Mouse (Mus musculus): ENCODE measurements around the gene Ppp1r13b.

The Ppp1r13b gene

DNA sequence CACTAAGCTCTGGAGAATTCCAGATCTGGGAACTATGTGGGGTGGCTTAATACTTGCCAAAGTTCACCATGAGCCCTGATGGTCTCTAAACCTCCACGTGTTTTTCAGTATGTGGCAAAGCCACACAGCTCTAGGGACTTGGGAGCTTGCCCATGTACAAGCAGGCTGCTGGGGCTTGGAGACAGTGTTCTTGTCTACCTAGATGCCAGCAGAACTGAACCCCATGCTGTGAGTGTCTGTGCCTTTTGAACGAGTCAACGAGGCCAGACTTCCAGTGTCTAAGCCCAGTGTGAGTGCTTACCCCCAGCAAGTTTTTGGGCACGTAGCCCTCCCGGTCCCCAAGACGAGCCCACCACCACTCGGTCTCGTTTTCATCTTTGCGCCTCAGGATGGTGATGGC is 78.0 kb downstream of the Ppp1r13b start:
- DNase-seq (ENCODE audit: extremely low read depth, low read depth), result no peak

DNA sequence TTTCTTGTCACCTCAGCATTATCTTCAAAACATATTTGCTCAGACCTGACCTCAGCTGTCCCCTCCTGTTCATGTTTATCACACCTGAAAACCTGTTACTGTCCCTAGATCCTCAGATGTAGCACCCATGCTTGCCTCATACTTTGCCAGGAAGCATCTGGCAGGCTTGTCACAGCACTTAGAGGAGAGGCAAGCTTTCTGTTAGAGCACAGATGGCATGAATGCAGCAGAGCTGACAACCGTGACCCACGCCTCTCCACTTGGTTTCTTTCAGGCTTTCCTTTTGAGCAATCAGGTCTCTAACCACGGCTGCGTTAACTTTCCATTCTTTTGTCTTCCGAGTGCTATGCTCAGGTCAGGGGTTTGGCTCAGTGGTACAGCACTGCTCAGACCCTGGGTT is 78.5 kb downstream of the Ppp1r13b start:
- DNase-seq (ENCODE audit: extremely low read depth, low read depth), result no peak

DNA sequence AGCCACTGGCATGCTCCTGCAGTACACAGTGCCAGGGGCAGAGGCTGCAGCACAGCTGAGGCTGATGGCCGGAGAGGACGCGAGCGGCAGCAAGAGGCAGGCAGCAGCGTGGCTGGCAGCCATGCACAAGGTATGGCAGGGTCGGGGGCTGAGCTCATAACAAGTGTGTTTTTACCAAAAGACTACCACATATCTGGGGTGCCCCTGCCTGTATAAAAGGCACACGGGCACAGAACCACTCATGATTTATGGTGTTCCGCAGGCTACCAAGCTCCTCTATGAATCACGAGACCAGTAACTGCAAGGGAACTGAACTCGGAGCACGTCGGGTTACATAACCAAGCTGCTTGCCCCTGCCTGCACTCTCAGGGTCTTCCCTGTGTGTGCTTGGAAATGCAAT is 80.4 kb downstream of the Ppp1r13b start:
- DNase-seq (ENCODE audit: extremely low read depth, low read depth), result no peak

DNA sequence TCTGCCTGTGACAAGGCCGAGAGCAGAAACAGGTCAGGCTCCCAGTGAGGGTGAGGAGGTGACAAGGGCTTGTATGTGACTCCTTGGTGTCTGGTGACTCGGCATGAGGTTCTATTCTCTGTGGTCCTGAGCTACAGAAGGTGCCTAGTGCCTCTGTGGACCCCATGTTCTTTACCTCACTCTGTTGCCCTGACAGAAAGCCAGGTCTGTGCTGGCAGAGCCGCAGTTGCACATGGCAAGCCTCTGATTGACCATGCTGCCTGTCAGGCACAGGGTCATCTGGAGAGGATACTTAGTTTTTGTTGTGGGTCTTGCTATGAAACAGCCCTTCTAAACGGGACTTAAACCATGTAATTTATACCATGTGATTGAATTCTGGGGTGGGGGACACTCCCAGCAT is 86.0 kb downstream of the Ppp1r13b start:
- DNase-seq (ENCODE audit: extremely low read depth, low read depth), result no peak

DNA sequence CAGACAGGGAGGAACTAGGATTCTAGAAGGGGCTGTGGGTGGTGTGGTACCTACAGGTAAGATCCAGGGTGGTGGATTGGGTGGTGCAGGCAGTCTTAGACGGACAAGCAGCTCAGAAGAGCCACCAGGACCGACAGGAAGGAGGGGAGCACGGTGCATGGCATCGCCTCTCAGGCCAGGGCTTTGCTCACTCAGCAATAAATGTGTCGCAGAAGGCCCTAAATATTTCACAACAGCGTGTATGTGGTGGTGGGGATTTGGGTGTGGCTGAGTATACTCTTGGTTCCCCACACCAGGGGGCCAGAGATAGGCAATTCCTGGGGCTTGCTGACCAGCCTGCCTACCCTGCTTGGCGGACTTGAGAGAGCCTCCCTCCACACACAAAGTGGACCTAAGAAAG is 87.2 kb downstream of the Ppp1r13b start:
- no peak for DNase-seq (ENCODE audit: extremely low read depth, low read depth)

DNA sequence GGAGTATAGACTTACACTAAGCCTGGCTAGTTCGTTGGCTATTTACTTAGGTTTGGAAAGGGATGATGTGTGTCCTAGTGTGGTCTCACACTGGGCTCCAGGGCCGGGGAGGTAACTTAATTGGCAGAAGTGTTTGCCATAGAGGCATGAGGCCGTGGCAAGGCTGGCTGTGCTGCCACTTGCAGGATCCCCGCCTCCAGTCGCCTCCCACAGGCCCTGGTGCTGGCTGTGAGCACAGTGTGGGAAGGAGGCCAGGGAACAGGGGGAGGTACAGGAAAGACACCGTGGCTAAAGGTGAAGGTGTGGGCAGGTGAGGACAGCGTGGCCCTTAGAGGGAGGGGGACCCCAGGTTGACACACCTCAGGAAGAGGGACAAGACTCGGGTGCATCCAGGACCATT is 88.0 kb downstream of the Ppp1r13b start:
- no peak for DNase-seq (ENCODE audit: extremely low read depth, low read depth)

DNA sequence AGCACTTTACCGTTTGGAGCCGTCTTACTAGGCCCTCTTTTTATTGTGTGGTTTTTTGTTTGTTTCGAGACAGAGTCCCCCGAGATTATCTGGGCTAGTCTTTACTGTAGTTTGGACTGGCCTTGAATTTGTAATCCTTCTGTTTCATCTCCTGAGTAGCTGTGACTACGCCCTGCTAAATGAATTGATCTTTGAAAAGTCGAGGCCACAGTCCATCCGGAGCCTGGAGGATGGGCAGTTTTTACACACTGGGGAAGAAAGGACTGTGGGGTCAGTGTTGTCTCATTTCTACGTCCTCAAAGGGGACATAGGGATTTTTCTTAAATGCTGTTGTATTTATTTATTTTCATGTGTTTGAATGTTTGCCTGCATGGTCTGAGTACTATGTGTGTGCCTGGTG is 89.9 kb downstream of the Ppp1r13b start:
- DNase-seq (ENCODE audit: extremely low read depth, low read depth), result no peak

DNA sequence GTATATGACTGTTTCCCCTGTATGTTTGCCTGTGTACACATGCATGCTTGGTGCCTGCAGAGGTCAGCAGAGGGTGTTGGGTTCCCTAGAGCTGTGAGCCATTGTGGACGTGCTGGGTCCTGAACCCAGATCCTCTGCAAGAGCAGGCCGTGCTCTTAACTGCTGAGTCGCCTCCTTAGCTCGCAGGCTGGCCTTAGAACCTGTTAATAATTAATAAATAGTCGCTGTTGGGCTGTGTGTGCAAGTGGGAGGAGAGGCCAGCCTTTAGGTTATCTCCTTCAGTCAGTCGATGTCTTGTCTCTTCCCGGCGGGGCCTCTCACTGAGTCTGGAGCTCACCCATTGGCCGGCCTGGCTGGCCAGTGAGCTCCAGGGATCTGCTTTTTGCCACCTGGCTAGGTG is 90.9 kb downstream of the Ppp1r13b start:
- DNase-seq (ENCODE audit: extremely low read depth, low read depth), result no peak

DNA sequence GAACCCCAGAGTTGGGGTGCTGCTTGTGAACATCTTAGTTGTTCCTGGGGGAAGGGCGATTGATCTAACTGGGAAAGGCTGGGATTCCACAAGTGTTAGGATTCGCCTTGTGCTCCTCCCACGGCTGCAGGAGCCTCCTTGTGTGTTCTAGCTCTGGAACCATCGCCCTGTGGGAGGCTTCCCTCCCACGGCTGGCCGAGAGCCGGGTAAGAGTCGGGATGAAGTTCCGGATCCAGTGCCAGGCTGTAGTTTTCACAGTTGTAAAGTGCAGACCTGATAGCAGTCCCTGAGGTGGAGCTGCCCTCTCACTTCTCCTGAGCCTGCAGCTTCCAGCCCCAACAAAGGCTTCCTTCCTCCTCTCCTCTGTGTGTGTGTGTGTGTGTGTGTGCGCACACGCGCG is 91.4 kb downstream of the Ppp1r13b start:
- DNase-seq (ENCODE audit: extremely low read depth, low read depth), result peak; percentile 39

DNA sequence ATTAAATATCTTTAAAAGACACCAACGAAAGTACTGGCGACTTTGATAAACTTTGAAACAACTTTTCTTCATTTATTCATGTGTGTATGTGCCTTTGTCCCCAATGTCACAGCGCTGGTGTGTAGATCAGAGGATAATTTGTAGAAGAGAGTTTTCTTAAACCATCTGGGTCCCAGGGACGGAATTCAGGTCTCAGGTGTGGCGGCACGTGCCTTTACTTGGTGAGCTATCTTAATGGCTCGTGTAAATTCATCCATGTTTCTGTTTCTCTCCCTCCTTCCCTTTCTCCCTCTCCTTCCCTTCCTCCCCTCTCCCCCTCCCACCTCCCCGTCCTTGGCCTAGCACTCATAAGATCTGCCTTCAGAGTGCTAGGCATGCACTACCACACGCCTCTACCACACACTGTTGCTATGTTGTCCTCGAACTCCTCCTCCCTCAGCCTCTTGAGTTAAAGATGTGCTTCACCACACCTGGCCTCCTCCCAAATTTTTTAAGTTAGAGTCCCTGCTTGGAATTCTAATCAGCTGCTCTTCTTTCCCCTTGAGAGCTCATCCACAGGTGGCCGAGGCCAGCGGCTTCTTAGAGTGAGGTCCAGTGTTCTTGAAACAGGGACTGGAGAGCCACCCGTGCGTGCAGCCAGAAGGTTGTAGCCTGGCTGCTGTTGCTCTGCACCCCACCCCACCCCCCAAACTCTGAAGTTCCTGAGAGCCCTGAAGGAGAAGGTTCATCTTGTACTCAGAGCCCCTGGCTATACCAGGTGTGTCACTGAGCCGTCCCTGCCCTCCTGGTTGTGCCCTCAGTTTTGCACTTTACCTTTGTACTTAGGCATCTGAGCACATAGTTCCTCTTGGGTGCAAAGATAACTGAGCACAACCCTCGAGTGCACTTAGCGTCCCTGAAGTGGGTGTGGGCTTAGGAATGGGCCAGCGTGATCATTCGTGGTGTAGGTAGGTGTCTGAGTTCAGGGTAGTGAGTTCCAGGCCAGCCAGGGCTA is 92.8 kb downstream of the Ppp1r13b start:
- no peak for DNase-seq (ENCODE audit: extremely low read depth, low read depth)

DNA sequence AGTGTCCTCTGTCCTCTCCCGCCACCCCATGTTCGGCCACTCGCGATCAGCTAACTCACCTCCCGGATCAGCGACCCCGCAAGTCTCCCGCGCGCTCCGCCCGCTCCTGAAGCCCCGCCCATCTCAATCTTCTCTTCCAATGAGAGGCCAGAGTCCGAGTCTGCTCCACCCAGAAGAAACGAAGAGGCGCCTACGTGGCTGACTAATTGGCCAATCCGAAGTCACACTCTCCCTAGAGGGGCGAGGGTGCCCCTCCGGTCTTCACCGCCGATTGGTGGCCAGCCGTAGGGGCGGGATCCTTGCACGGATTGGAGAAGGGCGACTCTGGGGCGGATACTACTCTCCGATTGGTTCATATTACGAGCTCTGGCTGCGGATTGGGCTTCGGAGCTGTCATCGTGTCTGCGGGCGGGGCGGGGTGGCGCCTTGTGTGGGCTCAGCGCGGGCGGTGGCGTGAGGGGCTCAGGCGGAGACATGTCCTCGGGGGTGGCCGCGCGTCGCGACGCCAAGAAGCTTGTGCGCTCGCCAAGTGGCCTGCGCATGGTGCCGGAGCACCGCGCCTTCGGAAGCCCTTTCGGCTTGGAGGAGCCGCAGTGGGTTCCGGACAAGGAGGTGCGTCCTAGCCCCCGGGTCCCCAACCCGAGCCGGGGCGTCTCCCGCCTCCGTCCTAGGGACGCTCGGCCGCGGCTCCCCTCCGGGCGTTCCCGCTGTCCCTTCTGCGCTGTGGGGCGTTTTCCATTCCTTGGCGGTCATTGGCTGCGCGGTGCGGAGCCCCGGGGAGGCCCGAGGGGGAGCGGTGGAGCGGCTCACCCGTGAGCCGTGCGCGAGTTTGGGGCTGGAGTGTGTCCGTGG is 93.9 kb downstream of the Ppp1r13b start, which contains the start of the genes Xrcc3 and Zfyve21:
TSS of gene Xrcc3 (minus strand) at position 108 of the 852 bp plus-strand sequence.
TSS of gene Zfyve21 (plus strand) at position 405 of the 852 bp plus-strand sequence.
- peak; percentile 96 for DNase-seq (ENCODE audit: extremely low read depth, low read depth)

DNA sequence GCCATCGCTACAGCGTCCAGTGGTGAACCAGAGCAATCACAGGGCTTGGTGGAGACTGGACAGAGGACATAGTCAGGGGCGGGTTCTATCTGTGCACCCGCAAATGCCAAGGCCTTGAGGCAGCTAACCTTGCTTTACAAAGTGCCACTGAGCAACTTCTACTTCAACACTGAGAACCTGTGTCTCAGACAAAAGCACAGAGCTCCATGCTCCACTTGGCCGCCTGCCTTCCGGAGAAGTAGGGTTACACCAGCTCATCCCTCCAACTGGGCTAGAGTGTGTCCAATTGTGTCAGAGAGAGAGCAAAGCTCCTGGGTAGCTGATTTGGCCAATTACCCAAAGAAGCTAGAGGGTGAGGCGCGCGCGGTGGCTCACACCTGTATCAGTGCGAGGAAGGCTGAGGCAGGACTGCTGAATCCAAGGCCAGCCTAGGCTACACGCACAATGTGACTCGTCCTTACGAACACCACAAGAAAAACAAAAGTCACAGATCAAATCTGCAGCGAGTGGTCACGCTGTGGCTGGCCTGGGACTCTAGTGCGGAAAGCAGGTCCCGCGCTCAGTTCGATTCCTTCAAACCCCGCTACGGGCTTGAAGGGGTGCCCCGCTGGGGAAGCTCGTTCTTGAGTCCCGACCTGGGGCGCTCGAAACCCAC is 94.7 kb downstream of the Ppp1r13b start:
- no peak for DNase-seq (ENCODE audit: extremely low read depth, low read depth)

DNA sequence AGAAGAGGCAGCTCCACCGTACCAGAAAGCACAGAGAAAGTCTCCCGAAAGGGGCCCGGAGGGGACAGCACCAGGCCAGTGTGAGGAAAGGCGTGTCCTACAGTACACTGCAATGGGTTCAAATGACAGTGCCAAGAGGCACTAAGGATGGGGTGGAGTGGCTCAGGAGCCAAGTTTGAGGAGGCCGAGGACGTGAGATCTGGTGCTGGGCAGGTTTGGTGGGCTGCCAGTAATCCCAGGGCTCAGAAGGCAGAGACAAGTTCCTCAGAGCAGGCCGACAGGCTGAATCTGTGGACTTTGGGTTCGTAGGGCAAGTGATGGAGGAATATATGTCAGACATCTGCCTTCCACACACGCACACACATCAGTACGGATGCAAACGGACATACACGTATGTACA is 95.3 kb downstream of the Ppp1r13b start:
- DNase-seq (ENCODE audit: extremely low read depth, low read depth), result no peak

DNA sequence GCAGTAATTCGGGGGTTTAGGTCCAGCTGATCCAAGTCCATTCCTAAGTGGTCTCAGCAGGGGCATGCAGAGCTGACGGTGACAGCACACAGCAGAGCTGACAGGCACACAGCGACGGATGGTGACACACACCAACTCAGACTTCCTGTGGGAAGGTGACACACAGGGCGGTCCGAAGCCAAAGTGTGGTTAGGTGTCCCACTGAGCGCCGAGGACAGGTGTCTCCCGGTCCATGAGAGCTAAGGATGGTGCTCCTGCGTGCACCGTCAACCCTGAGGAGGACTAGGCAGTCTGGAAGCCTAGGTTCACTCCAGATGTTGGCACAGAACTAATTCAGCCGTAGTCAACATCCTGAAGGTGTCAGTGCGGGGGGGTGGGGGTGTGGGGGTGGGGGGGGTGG is 95.8 kb downstream of the Ppp1r13b start:
- DNase-seq (ENCODE audit: extremely low read depth, low read depth), result no peak

DNA sequence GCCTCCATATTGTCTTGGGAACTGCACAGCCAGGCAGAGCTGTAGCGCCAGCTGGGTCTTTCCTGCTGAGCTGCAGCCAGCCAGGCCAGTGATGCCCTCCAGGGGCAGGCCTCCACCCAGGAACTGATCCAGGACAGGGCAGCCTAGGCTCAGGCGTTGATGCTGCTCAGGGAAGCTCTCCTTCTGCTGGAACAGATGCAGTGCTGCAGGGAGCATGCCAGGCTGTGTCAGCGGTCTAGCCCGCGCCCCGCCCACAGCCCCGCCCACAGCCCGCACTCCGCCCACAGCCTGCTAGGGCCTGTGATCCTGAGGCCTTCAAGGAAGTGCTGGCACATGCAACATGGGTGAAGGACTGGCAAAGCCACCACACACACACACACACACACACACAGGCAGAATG is 98.1 kb downstream of the Ppp1r13b start:
- DNase-seq (ENCODE audit: extremely low read depth, low read depth), result no peak

DNA sequence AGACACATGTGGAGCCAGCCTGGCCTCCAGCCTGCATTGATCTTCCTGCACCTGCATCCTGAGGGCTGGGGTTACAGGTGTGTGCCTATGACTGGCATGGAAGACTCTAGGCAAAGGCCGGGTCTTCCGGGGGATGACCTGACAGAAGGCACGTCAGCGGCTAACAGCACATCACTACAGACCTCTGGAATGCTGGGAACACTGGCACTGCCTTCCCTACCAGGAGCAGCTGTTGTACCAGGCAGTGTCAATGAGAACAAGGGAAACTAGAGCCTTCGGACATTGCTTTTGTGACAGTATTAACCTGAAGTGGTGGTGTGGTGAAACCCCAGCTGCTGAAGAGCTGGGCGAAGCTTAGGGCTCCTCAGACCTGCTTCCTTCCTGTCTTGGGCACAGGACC is 99.1 kb downstream of the Ppp1r13b start:
- DNase-seq (ENCODE audit: extremely low read depth, low read depth), result no peak

DNA sequence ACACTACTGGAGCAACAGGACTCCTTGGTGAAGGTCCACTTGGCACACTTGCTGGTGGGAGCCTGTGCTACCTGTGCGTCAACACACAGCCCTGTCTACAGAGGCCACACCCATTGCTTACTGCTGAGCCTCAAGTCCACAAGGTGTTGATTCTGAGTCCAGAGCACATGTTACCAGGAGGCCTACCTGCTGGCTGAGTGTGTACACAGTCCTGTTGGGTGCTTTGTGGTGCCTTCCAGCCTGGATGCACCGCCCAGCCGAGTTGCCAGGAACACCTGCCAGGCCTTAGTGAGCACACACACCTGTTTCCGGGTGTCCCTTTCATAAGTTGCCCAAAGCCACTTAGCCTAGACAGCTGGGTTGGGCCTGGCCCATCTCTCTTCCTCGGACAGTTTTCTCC is 104.4 kb downstream of the Ppp1r13b start:
- no peak for DNase-seq (ENCODE audit: extremely low read depth, low read depth)

DNA sequence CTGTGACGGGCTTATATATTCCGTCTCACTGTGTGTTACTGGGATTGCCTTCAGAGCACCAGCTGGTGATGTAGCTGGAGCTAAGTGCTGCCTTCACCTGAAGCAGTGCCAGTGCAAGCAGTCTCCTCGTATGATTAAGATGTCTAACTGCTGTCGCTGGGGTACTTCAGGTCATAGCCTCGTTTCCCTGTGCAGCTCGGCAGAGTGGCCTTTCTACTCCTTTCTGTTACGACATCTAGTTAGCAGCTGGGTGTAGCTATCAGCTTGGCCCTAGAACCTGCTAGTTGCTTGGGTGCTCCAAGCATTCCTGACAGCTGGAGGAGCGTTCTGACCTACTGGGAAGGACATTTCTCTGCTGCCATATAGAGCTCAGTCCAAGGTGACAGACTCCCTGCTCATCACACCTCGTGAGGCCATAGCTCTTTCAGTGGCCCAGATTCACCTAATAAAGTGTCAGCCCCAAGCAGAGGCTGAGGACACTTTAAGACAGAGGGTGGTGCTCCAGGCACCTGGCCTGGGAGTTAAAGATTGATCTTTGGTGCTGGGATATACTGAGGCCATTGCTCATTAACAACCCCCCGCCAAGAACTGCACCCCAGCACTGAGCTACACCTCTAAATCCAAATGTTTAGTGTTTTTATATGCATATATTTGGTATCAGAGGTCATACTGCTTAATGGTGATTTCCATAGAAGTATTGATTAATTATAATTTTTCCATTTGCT is 107.3 kb downstream of the Ppp1r13b start:
- DNase-seq (ENCODE audit: extremely low read depth, low read depth), result no peak

DNA sequence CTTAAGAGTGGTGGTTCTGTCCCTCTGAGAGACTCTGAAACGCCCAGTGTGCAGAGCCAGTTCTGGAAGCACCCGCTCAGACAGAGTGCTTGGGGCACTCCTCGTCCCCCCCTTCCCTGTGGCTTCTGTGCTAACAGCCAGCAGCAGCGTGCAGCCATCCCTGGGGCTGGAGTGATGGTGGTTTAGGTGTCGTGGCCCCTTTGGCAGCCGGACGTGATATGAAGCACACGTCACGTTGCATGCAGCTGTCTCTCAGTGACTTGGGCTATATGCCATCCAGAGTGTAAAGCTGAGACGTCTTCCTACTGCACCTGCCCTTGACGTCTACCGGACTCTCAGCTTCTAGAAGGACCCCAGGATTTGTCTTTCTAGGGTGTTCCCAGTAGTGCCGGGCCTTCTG is 109.4 kb downstream of the Ppp1r13b start:
- no peak for DNase-seq (ENCODE audit: extremely low read depth, low read depth)

DNA sequence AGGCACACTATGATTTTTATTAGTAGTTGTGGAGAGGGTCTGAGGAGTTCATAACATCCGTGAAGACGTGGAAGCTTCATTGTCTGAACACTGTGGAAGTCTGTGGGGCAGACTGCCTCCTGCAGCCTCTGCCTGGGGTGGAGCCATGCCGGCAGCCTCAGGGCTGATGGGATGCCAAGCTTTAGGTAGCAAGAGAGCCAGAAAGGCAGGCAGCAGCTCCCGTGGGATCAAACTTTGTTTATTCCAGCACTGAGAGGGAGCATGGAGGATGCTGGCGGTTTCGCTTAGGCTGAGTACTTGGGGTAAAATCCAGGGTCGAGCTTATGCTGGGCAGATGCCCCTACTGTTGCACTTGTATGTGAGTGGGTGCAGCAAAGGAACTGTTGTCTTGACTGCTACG is 110.7 kb downstream of the Ppp1r13b start:
- no peak for DNase-seq (ENCODE audit: extremely low read depth, low read depth)

All from MEL-GATA-1-ER (cell line).